Mouse (Mus musculus) embryo, embryonic 11.5 days (tissue): ENCODE data around the gene Synpo2l.
"Not testable (repeated sequence)": the region's sequence is repeated elsewhere in the genome, so short reads cannot be mapped to it uniquely, and the experiment has no call there.

ENCODE experiments used
- DNase-seq: peaks from one replicate; pipeline ENCODE4 v3.0.0-alpha.2; 2012; ENCODE audit warnings: low read depth, low spot score

The Synpo2l gene

DNA sequence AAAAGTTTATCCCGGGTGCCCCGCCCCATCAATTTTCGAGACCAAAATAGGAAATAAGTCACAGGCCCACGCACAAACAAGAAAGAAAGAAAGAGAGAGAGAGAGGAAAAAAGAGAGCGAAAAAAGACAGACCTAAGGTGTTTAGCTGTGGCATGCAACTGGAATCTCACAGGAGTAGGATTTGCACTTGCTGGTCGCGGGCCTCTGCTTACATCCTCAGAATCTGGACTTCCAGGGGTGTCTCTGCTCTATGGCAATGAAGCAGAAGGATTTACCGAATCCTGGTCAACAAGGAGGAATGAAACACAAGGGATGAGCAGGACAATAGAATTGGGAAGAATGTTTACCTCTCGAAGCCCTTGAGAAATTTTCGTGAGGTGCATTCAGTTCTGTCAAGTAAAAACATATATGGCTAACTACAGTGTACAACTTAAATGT, 26.7 kb downstream of the Synpo2l start:
- DNase-seq = no peak

GRCm38 (mm10) chr14:20640644-20641437, 27.3 kb downstream of the Synpo2l start, which contains the start of gene Usp54:
Usp54 (minus strand) TSS chr14:20641063.
- peak; percentile 97 for DNase-seq

DNA sequence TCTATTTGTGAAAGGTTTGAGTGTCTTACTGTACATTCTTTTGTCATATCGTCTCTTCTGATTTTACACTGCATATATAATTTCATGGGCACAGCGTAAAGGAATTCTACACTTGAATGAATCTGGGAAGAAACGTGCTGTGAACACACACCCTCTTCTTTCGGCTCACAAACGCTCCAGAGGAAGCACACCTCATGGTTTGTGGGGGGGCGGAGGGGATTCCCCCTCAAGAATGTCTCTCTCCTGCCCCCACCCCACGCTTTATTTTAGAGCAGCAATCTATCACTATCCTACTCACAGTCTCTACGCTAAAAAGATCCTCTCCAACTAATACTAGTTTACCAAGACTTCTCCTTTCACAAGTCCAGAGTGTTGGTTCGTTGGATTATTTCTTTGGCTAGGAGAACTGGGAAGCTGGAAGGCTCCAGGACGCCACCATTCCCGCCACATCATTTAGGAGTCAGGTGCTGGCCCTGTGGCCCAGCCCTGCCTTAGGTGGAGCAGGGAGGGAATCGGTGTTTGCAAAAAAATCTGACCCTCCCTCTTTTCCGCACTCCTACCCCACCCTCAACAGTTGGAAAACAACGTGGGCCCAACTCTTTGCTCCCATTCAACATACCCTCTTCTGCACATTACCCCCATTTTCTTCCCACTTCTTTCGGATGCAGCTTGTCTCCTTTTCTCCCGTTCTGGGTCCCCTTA, 28.1 kb downstream of the Synpo2l start:
- no peak for DNase-seq

GRCm38 (mm10) chr14:20638702-20639101, 29.5 kb downstream of the Synpo2l start:
- no peak for DNase-seq

DNA sequence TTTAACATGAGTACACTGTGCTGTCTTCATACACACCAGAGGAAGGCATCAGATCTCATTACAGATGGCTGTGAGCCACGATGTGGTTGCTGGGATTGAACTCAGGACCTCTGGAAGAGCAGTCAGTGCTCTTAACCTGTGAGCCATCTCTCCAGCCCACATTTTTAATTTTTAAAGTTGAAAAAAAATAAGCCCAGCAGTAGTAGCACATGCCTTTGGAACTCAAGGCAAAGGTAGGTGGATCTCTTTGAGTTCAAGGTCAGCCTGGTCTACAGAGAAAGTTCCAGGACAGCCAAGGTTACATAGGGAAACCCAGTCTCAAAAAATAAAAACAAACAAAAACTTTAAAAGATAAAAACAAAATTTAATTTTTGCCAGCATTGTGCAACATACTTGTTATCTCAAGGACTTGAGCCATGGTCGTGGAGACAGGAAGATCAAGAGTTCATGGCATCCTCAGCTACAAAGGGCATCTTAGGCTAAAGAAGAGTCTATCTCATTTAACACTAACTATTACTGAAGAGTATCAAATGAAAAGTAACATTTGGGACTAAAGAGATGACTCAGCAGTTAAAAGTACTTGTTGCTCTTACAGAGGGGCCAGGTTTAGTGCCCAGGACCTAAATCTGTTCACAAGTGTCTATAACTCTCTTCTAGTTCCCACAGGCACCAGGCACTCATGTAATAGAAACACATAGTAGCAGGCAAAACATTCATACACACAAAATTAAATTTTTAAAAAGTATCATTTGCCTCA, 30.2 kb downstream of the Synpo2l start:
- DNase-seq = no peak

DNA sequence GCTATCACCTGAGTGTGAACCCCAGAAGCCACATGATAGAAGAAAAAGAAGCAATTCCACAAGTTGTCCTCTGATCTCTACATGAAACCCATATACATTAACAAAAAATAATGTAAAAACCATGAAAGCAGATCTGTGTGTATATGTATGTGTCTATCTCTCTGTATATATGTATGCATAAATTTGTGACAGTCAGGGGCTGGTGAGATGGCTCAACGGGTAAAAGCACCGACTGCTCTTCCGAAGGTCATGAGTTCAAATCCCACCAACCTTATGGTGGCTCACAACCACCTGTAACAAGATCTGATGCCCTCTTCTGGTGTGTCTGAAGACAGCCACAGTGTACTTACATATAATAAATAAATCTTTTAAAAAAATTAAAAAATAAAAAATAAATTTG, 31.2 kb downstream of the Synpo2l start:
- DNase-seq = not testable (repeated sequence)

DNA sequence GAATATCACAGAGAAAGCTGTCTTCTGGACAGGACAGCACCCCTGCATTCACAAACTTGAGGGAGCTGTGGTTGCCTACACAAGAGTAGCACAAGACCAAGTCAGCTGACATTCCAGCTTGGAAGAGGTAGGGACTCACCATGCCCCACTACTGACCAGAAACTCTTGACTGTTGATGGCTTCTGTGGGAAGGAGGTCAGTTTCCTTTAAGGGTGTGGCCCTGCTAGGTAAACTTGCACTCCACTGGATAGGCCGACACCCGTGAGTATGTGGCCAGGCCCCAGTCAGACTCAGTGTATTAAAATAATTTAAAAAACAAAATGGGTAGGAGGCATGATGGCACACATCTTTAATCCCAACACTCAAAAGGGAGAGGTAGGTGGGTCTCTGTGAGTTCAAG, 32.6 kb downstream of the Synpo2l start:
- DNase-seq = no peak

GRCm38 (mm10) chr14:20631253-20631652, 36.9 kb downstream of the Synpo2l start:
- DNase-seq = no peak

DNA sequence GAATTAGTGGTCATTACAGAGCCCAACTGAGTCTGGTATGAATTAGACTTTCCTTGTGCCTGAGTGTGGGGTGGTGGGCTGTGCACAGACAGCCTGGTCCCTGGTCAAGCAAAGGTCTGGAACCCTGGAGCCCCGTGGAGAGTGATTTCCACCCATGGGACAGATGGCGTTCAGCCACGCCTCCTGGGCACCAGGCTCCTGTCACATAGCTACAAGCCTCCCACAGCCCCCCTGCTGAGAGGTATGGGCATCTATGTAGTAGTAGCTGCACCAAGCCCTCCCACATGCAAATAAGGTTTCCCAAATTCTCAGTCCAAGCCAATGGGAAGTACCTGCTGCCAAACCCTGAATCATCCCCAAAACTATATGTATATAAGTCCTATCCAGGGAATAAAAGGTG, 41.2 kb downstream of the Synpo2l start:
- DNase-seq = no peak

DNA sequence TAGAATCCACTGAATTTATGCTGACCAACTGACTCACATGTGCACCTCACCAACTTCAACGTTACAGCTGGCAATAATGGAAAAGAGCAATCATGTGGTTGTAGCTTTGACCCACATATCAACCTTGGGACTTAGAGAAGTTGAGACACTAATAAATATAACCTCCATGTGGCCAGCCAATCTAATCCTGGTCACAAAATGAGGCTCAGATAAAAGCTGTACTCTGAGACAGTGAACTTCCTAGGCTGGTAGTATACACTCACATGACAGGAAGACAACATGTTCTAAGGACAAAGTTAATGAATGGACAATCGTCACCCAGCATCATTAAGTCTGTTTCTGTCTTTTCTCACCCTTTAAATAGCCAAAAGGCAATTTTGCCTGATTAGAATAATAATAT, 41.7 kb downstream of the Synpo2l start:
- no peak for DNase-seq

GRCm38 (mm10) chr14:20622907-20623306, 45.2 kb downstream of the Synpo2l start:
- no peak for DNase-seq

DNA sequence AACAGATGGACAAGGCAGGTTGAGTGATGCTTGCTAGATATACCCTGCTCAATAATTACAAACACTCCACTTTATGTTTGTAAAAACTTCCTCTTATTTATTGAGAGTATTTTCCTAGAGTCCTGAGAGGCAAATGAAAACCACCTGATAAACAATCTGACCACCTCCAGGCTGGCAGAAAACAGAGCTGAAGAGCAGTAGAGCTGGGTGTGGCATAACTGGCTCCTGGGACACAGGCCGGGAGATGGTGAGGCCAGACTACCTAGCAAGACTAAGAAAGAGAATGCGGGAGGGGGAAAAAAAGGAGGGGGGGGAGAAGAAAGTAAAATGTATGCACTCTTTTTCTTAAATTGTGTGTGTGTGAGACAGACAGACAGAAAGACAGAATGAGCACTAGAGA, 45.7 kb downstream of the Synpo2l start:
- DNase-seq = no peak

- DNase-seq = no peak
Observed at GRCm38 (mm10) chr14:20621903-20622302, 46.3 kb downstream of the Synpo2l start.

DNA sequence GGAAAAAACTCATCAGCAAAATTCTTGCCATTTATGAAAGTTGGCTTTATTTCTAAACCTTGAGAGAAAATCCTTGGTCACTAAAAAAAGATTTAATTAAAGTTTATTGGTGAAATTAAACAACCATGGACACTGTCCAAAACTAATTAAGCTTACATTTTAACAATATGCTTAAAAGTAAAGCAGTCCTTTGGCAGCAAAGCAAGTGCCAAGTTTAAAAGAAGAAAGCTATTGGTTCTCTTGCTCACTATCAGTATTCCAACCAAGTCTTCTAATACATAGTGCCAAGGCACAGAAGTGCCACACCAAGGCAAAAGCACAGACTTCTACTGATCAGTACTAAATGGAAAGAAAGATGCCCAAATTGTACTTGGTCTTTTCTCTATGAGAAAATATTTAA, 49.0 kb downstream of the Synpo2l start:
- DNase-seq = no peak

- no peak for DNase-seq
Observed at GRCm38 (mm10) chr14:20618211-20618610, 49.9 kb downstream of the Synpo2l start.

GRCm38 (mm10) chr14:20616421-20616820, 51.7 kb downstream of the Synpo2l start:
- DNase-seq = no peak

GRCm38 (mm10) chr14:20615075-20615474, 53.1 kb downstream of the Synpo2l start:
- DNase-seq = no peak

DNA sequence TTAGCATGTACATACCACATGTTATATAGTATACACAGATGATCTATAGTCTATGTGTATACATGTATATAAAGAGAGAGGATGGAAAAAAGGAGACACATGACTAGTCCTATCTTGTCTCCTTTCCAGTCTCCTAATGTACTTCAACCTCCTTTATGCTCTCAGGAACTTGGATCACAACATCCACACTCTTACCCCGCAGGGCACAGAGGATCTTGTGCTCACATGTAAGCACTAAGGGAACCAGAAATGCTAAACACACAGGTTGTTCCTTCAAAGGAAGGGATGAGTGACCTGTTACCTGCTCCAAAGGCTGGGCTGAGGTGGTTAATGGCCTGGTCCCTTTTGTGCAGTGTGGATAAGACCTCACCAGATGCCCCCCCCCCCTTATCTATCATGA, 55.3 kb downstream of the Synpo2l start:
- DNase-seq = no peak

GRCm38 (mm10) chr14:20610146-20610545, 58.0 kb downstream of the Synpo2l start:
- DNase-seq = no peak

- no peak for DNase-seq
Observed at GRCm38 (mm10) chr14:20609519-20609918, 58.6 kb downstream of the Synpo2l start.
